In genomic region chr4:89064401-89064800, GRCm38 (mm10) we compare ENCODE assay signal across 24 mouse cellular contexts.
DNase-seq lines count a peak whose midpoint lies in the region; ATAC-seq and TF ChIP-seq lines count a peak whose summit lies in the region.
"Had no signal": no experiment of that assay in that cellular context is flagged by ENCODE, and none has a peak within 500 bp of the region (broad histone marks: within the 10 kb centered on the region; RNA-seq: fewer than 3 reads in every experiment).

No protein-coding gene starts in this region.

- TF ChIP-seq POLR2A in embryonic fibroblast, embryonic 13.5 days (IDR thresholded peaks at IDR 0.05; ENCODE audit: low read depth, low read length), result no peak

- no peak for DNase-seq in frontal cortex, postnatal 14 days (ENCODE audit: low spot score in 2 of 2)
- peak; percentile 38 for DNase-seq in NIH3T3 (ENCODE audit: low read depth)
- DNase-seq in brain, adult 2 months (ENCODE audit: low read depth, low spot score), result peak; percentile 10
- no peak for DNase-seq in layer of hippocampus, adult 18-20 months (ENCODE audit: low spot score in 2 of 2)
- DNase-seq in heart, postnatal 10 days, result no peak
- no peak for DNase-seq in spleen, postnatal 36 days (ENCODE audit: low spot score in 2 of 2)
- DNase-seq: adrenal gland, adult 8-10 months; adrenal gland, postnatal 14 days; adrenal gland, postnatal 36 days; cerebellum, adult 11-12 months; cerebellum, adult 2 months; cerebellum, adult 9-10 months; cerebellum, postnatal 10 days; cerebellum, postnatal 25 days had no signal

- intact Hi-C loops in heart, postnatal 10 days (cut with DNase I), result no loop called here

- no peak for TF ChIP-seq CTCF in embryonic fibroblast, embryonic 13.5 days (IDR thresholded peaks at IDR 0.05; ENCODE audit: borderline replicate concordance, insufficient read depth, low read length)

- peak; percentile 86 for ATAC-seq in frontal cortex, adult (ENCODE audit: low TSS enrichment)
- ATAC-seq: activated CD4-positive, CD25-positive, alpha-beta regulatory T cell, adult 4 months; forebrain, embryonic 14.5 days; Patski had no signal

- H3K4me3 ChIP-seq in embryonic fibroblast, embryonic 13.5 days (ENCODE audit: insufficient read depth, low read length), result no peak overlapping the region
- H3K4me3 ChIP-seq: embryonic facial prominence, embryonic 10.5 days; embryonic facial prominence, embryonic 12.5 days; erythroblast, embryonic 14.5 days; forebrain, embryonic 10.5 days; forebrain, embryonic 12.5 days had no signal

- H3K4me1 ChIP-seq in embryonic fibroblast, embryonic 13.5 days (ENCODE audit: control insufficient read depth, insufficient read depth, low read length), result peaks cover 7% of the 10 kb centered on the region
- H3K4me1 ChIP-seq: embryonic facial prominence, embryonic 10.5 days; embryonic facial prominence, embryonic 12.5 days; forebrain, embryonic 12.5 days had no signal

- peak overlapping the region; percentile 34; the same call in 1 of the 2 replicates for H3K27ac ChIP-seq in embryonic fibroblast, embryonic 13.5 days (ENCODE audit: insufficient read depth, low read length)
- H3K27ac ChIP-seq: embryonic facial prominence, embryonic 10.5 days; embryonic facial prominence, embryonic 12.5 days; forebrain, embryonic 10.5 days; forebrain, embryonic 12.5 days had no signal

Comparison
In these comparisons a context has a peak if more than half of its experiments do, and no peak if none do; other contexts are left out.
1. DNase-seq: peak in NIH3T3 (single experiment) and brain, adult 2 months (single experiment); none in frontal cortex, postnatal 14 days (0 of 2), layer of hippocampus, adult 18-20 months (0 of 2), heart, postnatal 10 days (0 of 2) and spleen, postnatal 36 days (0 of 2).